Mouse (Mus musculus): ENCODE measurements around the gene Phc2. TPM values are rescaled to one million over a fixed set of nuclear protein-coding genes. Genes with fewer than 3 reads are reported as not detected.

The Phc2 gene
- polyA plus RNA-seq, 1 experiment from 2014 or later, result 24.5 TPM

- H3K27me3 ChIP-seq (ENCODE audit: insufficient read depth, poor library complexity, severe bottlenecking), result no peaks in the 10 kb centered on the region; the same call in 1 of the 2 replicates
- H3K4me3 ChIP-seq, result no peak overlapping the region
- WGBS, result 80% methylated on average over 11 of the region's 11 CpGs
- no peak for DNase-seq (ENCODE audit: low spot score)
- peaks cover 26% of the 10 kb centered on the region for H3K4me1 ChIP-seq
- H3K9me3 ChIP-seq, result no peaks in the 10 kb centered on the region
- no peaks in the 10 kb centered on the region for H3K36me3 ChIP-seq
- H3K27ac ChIP-seq, result no peak overlapping the region
Measured at GRCm38 (mm10) chr4:128684108-128684507, 29.6 kb downstream of the Phc2 start.

GRCm38 (mm10) chr4:128688513-128688913 is 34.0 kb downstream of the Phc2 start:
- no peaks in the 10 kb centered on the region; the same call in 1 of the 2 replicates for H3K27me3 ChIP-seq (ENCODE audit: insufficient read depth, poor library complexity, severe bottlenecking)
- WGBS, result 62% methylated on average over 6 of the region's 6 CpGs
- no peak for DNase-seq (ENCODE audit: low spot score)
- 0 out of 2 replicates have a peak overlapping the region, but pooled peaks have one; percentile 42 for H3K27ac ChIP-seq
- no peak overlapping the region for H3K4me3 ChIP-seq
- H3K9me3 ChIP-seq, result no peaks in the 10 kb centered on the region
- peaks cover 43% of the 10 kb centered on the region for H3K4me1 ChIP-seq
- H3K36me3 ChIP-seq, result no peaks in the 10 kb centered on the region

GRCm38 (mm10) chr4:128688976-128689375 is 34.5 kb downstream of the Phc2 start:
- Histone ChIP-seq H3K36me3 (no peaks in the 10 kb centered on the region), H3K27ac (no peak overlapping the region), H3K27me3 (ENCODE audit: insufficient read depth, poor library complexity, severe bottlenecking) (no peaks in the 10 kb centered on the region; the same call in 1 of the 2 replicates), H3K4me1 (peaks cover 44% of the 10 kb centered on the region), H3K4me3 (no peak overlapping the region), H3K9me3 (no peaks in the 10 kb centered on the region)
- DNase-seq (ENCODE audit: low spot score), result no peak
- 71% methylated on average over 9 of the region's 9 CpGs for WGBS

GRCm38 (mm10) chr4:128689739-128690304 is 35.3 kb downstream of the Phc2 start:
- H3K27me3 ChIP-seq (ENCODE audit: insufficient read depth, poor library complexity, severe bottlenecking), result no peaks in the 10 kb centered on the region
- H3K36me3 ChIP-seq, result no peaks in the 10 kb centered on the region
- H3K27ac ChIP-seq, result no peak overlapping the region; the same call in 1 of the 2 replicates
- no peak for DNase-seq (ENCODE audit: low spot score)
- no peak overlapping the region for H3K4me3 ChIP-seq
- WGBS, result 66% methylated on average over 6 of the region's 6 CpGs
- H3K4me1 ChIP-seq, result peaks cover 45% of the 10 kb centered on the region
- no peaks in the 10 kb centered on the region for H3K9me3 ChIP-seq

GRCm38 (mm10) chr4:128691195-128691594 is 36.7 kb downstream of the Phc2 start:
- Histone ChIP-seq H3K4me3 (no peak overlapping the region), H3K9me3 (no peaks in the 10 kb centered on the region), H3K27ac (no peak overlapping the region), H3K36me3 (no peaks in the 10 kb centered on the region), H3K27me3 (ENCODE audit: insufficient read depth, poor library complexity, severe bottlenecking) (no peaks in the 10 kb centered on the region), H3K4me1 (peaks cover 46% of the 10 kb centered on the region)
- 82% methylated on average over 4 of the region's 4 CpGs for WGBS
- DNase-seq (ENCODE audit: low spot score), result no peak

GRCm38 (mm10) chr4:128692149-128692925 is 37.8 kb downstream of the Phc2 start:
- DNase-seq (ENCODE audit: low spot score), result no peak
- H3K36me3 ChIP-seq, result no peaks in the 10 kb centered on the region
- H3K4me1 ChIP-seq, result peaks cover 49% of the 10 kb centered on the region
- H3K9me3 ChIP-seq, result no peaks in the 10 kb centered on the region
- no peaks in the 10 kb centered on the region for H3K27me3 ChIP-seq (ENCODE audit: insufficient read depth, poor library complexity, severe bottlenecking)
- H3K4me3 ChIP-seq, result no peak overlapping the region
- peak overlapping the region; percentile 63 for H3K27ac ChIP-seq
- 61% methylated on average over 14 of the region's 15 CpGs for WGBS

- H3K27me3 ChIP-seq (ENCODE audit: insufficient read depth, poor library complexity, severe bottlenecking), result peaks cover 3% of the 10 kb centered on the region; the same call in 1 of the 2 replicates
- H3K36me3 ChIP-seq, result no peaks in the 10 kb centered on the region
- peaks cover 56% of the 10 kb centered on the region for H3K4me1 ChIP-seq
- DNase-seq (ENCODE audit: low spot score), result no peak
- H3K4me3 ChIP-seq, result no peak overlapping the region
- H3K27ac ChIP-seq, result peak overlapping the region; percentile 31
- no peaks in the 10 kb centered on the region for H3K9me3 ChIP-seq
- WGBS, result 58% methylated on average over 5 of the region's 5 CpGs
Measured at GRCm38 (mm10) chr4:128693207-128693606, 38.7 kb downstream of the Phc2 start.

GRCm38 (mm10) chr4:128694315-128694714 is 39.8 kb downstream of the Phc2 start:
- Histone ChIP-seq H3K4me1 (peaks cover 52% of the 10 kb centered on the region), H3K36me3 (no peaks in the 10 kb centered on the region), H3K27me3 (ENCODE audit: insufficient read depth, poor library complexity, severe bottlenecking) (peaks cover 8% of the 10 kb centered on the region; the same call in 1 of the 2 replicates), H3K27ac (no peak overlapping the region), H3K4me3 (no peak overlapping the region), H3K9me3 (no peaks in the 10 kb centered on the region)
- no peak for DNase-seq (ENCODE audit: low spot score)

- Histone ChIP-seq H3K9me3 (no peaks in the 10 kb centered on the region), H3K27ac (no peak overlapping the region), H3K4me1 (peaks cover 49% of the 10 kb centered on the region), H3K36me3 (no peaks in the 10 kb centered on the region), H3K27me3 (ENCODE audit: insufficient read depth, poor library complexity, severe bottlenecking) (peaks cover 8% of the 10 kb centered on the region; the same call in 1 of the 2 replicates), H3K4me3 (no peak overlapping the region)
- DNase-seq (ENCODE audit: low spot score), result no peak
- WGBS, result 71% methylated on average over 7 of the region's 7 CpGs
Measured at GRCm38 (mm10) chr4:128695149-128695548, 40.6 kb downstream of the Phc2 start.

GRCm38 (mm10) chr4:128698011-128698861 is 43.7 kb downstream of the Phc2 start:
- 56% methylated on average over 12 of the region's 12 CpGs for WGBS
- H3K27me3 ChIP-seq (ENCODE audit: insufficient read depth, poor library complexity, severe bottlenecking), result peaks cover 14% of the 10 kb centered on the region; the same call in 1 of the 2 replicates
- no peak overlapping the region for H3K4me3 ChIP-seq
- H3K9me3 ChIP-seq, result no peaks in the 10 kb centered on the region
- DNase-seq (ENCODE audit: low spot score), result no peak
- no peaks in the 10 kb centered on the region for H3K36me3 ChIP-seq
- peak overlapping the region; percentile 36 for H3K27ac ChIP-seq
- H3K4me1 ChIP-seq, result peaks cover 24% of the 10 kb centered on the region

- Histone ChIP-seq H3K36me3 (no peaks in the 10 kb centered on the region), H3K4me1 (peaks cover 16% of the 10 kb centered on the region), H3K27me3 (ENCODE audit: insufficient read depth, poor library complexity, severe bottlenecking) (peaks cover 15% of the 10 kb centered on the region; the same call in 1 of the 2 replicates), H3K9me3 (no peaks in the 10 kb centered on the region), H3K4me3 (no peak overlapping the region), H3K27ac (no peak overlapping the region)
- WGBS, result 87% methylated on average over 4 of the region's 4 CpGs
- DNase-seq (ENCODE audit: low spot score), result no peak
Measured at GRCm38 (mm10) chr4:128699916-128700315, 45.4 kb downstream of the Phc2 start.

GRCm38 (mm10) chr4:128700543-128700942 is 46.0 kb downstream of the Phc2 start:
- H3K4me1 ChIP-seq, result peaks cover 16% of the 10 kb centered on the region
- DNase-seq (ENCODE audit: low spot score), result no peak

More at GRCm38 (mm10) chr4:128700543-128700942, 46.0 kb downstream of the Phc2 start:
- Histone ChIP-seq H3K36me3 (no peaks in the 10 kb centered on the region), H3K27me3 (ENCODE audit: insufficient read depth, poor library complexity, severe bottlenecking) (peaks cover 19% of the 10 kb centered on the region; the same call in 1 of the 2 replicates), H3K27ac (no peak overlapping the region), H3K4me3 (no peak overlapping the region), H3K9me3 (no peaks in the 10 kb centered on the region)
- WGBS, result 53% methylated on average over 2 of the region's 2 CpGs
